In the genomic region with DNA sequence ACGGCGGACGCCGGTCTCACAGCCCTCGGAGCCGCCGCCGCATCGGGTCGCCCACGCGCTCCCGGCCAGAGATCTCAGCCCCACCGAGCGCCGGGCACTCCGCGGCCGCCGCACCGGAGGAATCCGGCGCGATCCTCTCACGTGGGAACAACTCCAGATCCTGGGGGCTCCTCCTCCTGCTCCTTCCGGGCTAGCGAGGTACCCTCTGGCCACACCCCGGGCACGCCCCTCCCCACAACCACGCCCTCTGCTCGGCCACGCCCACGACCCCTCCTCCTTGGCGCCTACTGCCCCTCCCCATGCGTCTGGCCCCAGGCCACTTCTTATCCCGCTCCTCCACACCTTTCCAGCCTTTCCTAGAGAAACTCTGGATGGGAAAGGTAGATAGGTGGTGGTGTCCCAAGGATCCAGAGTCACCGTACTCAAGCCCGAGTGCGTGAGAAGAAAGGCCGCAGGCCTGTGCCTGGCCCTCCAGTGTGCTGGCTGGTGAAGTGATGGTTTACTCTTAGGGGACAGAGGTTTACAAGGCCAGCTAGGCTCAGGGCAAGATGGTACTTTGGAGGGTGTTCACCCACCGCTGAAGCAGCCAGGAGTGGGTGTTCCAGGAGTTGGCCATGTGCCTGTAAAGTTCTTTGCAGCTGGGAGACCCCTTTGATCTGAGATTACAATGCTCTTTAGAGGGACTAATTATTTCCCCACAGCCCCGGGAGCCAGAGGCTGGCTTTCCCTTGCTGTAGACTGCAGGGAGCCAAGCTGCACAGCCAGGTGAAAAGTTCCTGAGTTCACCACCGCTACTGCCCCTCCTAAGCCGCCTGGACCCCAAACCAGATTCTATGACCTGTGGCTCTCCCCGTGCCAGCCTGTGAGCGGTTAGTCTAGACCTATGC, we compare ENCODE assay signal across 8 mouse cellular contexts. TPM values are rescaled to one million over a fixed set of nuclear protein-coding genes. Genes with fewer than 3 reads are reported as not detected.
A peak's percentile ranks its signal among the peaks of the same experiment; 100 is the strongest.
DNase-seq lines count a peak whose midpoint lies in the region; ATAC-seq lines count a peak whose summit lies in the region.

A gene (minus strand): TSS at position 162 of the 887 bp plus-strand sequence.

- DNase-seq in adrenal gland, adult 18-20 months (ENCODE audit: low spot score in 2 of 2): peak; percentile 92 to 95
- peak; percentile 93 for DNase-seq in embryo, embryonic 10.5 days (ENCODE audit: low spot score)
- peak; percentile 78 to 82 for DNase-seq in gastrocnemius, postnatal 36 days
- DNase-seq in intestine, embryonic 14.5 days (ENCODE audit: low spot score): peak; percentile 98
- peak; percentile 30 to 75 for DNase-seq in left cerebral cortex, adult 9 months (ENCODE audit: low spot score in 2 of 2)
- peak; percentile 66 for DNase-seq in right cerebral cortex, postnatal 4 days
- DNase-seq in c-Kit-positive CD71-positive TER-119-positive erythroid progenitor cells, embryonic 14.5 days (ENCODE audit: low spot score): no peak

- peak within 1 kb of the TSS; percentile 71 for H3K4me2 ChIP-seq in intestine, embryonic 14.5 days (ENCODE audit: low read length)

- H3K9me3 ChIP-seq in intestine, embryonic 14.5 days (ENCODE audit: control insufficient read depth, low read length): no peaks in the 10 kb centered on the region

- peak; percentile 89 for ATAC-seq in intestine, embryonic 14.5 days (replicated peaks; ENCODE audit: low FRiP score, low TSS enrichment, low read depth)
- 0 out of 2 replicates have a peak, but pooled peaks have one; percentile 5 for ATAC-seq in megakaryocyte, adult 5-6 weeks (ENCODE audit: poor library complexity, severe bottlenecking)

- intact Hi-C loops in gastrocnemius, postnatal 36 days (cut with DNase I): no loop called here

- peak within 1 kb of the TSS; percentile 74; the same call in 1 of the 2 replicates for H3K27ac ChIP-seq in intestine, embryonic 14.5 days (ENCODE audit: low read depth)

- H3K4me1 ChIP-seq in intestine, embryonic 14.5 days (replicated peaks; ENCODE audit: control insufficient read depth, insufficient read depth, low read length): peaks cover 35% of the 10 kb centered on the region

- H3K27me3 ChIP-seq in intestine, embryonic 14.5 days (replicated peaks; ENCODE audit: control insufficient read depth, insufficient read depth, low read length): no peaks in the 10 kb centered on the region

- 7% methylated on average over 46 of the region's 46 CpGs for WGBS in intestine, embryonic 14.5 days

- H3K4me3 ChIP-seq in intestine, embryonic 14.5 days (ENCODE audit: low read depth, low read length): peak within 1 kb of the TSS; percentile 57

- H3K36me3 ChIP-seq in intestine, embryonic 14.5 days (ENCODE audit: control insufficient read depth, insufficient read depth, low read length): no peaks in the 10 kb centered on the region

- H3K9ac ChIP-seq in intestine, embryonic 14.5 days (ENCODE audit: low read length): peak within 1 kb of the TSS; percentile 63

RNA-seq across cellular contexts. Expression of the gene that starts here (rescaled TPM):
- total RNA-seq in adrenal gland, adult 18-20 months (2021): 10 to 100 TPM; 11.1 to 18.6 TPM
- 1 to 10 TPM; 1.8 to 2.6 TPM for total RNA-seq in gastrocnemius, postnatal 36 days (2021)
- polyA plus RNA-seq in intestine, embryonic 14.5 days (2014; fragmentation: Nextera tagmentation; extraction: Ambion mirVana): 13.7 and 14.7 TPM in 2 replicates
- total RNA-seq in megakaryocyte, adult 5-6 weeks (2015): 0.05 and 0.07 TPM in 2 replicates
- 0.18 TPM in 1 of 2 replicates, not detected in the other for total RNA-seq in megakaryocyte, adult 5-6 weeks (2017)

Comparison
In these comparisons a context has a peak if more than half of its experiments do, and no peak if none do; other contexts are left out.
1. Peak in ATAC-seq in megakaryocyte, adult 5-6 weeks; RNA of the gene not detected or under 1 TPM.